Comparison of ENCODE assay signal across 7 mouse cellular contexts in genomic region chr11:49847811-49848078, GRCm38 (mm10). TPM values are rescaled to one million over a fixed set of nuclear protein-coding genes. Genes with fewer than 3 reads are reported as not detected.
DNase-seq lines count a peak whose midpoint lies in the region; ATAC-seq lines count a peak whose summit lies in the region.

No protein-coding gene starts in this region.

- H3K36me3 ChIP-seq in megakaryocyte, embryonic 14.5 days (replicated peaks; ENCODE audit: low read length): peaks cover 25% of the 10 kb centered on the region
- no peaks in the 10 kb centered on the region; the same call in 1 of the 2 replicates for H3K36me3 ChIP-seq in forebrain, embryonic 13.5 days (ENCODE audit: poor library complexity, severe bottlenecking)
- peaks cover 8% of the 10 kb centered on the region for H3K36me3 ChIP-seq in limb, embryonic 15.5 days
- no peaks in the 10 kb centered on the region for H3K36me3 ChIP-seq in stomach, embryonic 16.5 days (ENCODE audit: control insufficient read depth, insufficient read depth, low read length)

- H3K9me3 ChIP-seq in megakaryocyte, embryonic 14.5 days: no peaks in the 10 kb centered on the region
- H3K9me3 ChIP-seq in forebrain, embryonic 13.5 days (replicated peaks): no peaks in the 10 kb centered on the region
- H3K9me3 ChIP-seq in limb, embryonic 15.5 days: no peaks in the 10 kb centered on the region
- H3K9me3 ChIP-seq in stomach, embryonic 16.5 days (replicated peaks; ENCODE audit: control insufficient read depth, low read length): no peaks in the 10 kb centered on the region

- DNase-seq in layer of hippocampus, adult 18-20 months (ENCODE audit: low spot score in 2 of 2): no peak
- no peak for DNase-seq in left cerebral cortex, postnatal 36 days (ENCODE audit: low spot score in 2 of 2)

- H3K4me3 ChIP-seq in megakaryocyte, embryonic 14.5 days (replicated peaks): peak overlapping the region; percentile 96
- H3K4me3 ChIP-seq in forebrain, embryonic 13.5 days: peak overlapping the region; percentile 90
- peak overlapping the region; percentile 94 for H3K4me3 ChIP-seq in limb, embryonic 15.5 days
- peak overlapping the region; percentile 88 for H3K4me3 ChIP-seq in stomach, embryonic 16.5 days (replicated peaks; ENCODE audit: low read length)

- no peaks in the 10 kb centered on the region for H3K27me3 ChIP-seq in megakaryocyte, embryonic 14.5 days (replicated peaks)
- H3K27me3 ChIP-seq in forebrain, embryonic 13.5 days: no peaks in the 10 kb centered on the region
- H3K27me3 ChIP-seq in limb, embryonic 15.5 days: no peaks in the 10 kb centered on the region
- H3K27me3 ChIP-seq in stomach, embryonic 16.5 days (ENCODE audit: control insufficient read depth, insufficient read depth, low read length): no peaks in the 10 kb centered on the region

- ATAC-seq in megakaryocyte, adult 5-6 weeks (ENCODE audit: poor library complexity, severe bottlenecking): no peak
- no peak for ATAC-seq in forebrain, embryonic 13.5 days
- no peak for ATAC-seq in limb, embryonic 15.5 days (ENCODE audit: insufficient number of reproducible peaks, low FRiP score, low TSS enrichment, low read depth)
- ATAC-seq in stomach, embryonic 16.5 days (ENCODE audit: insufficient read depth, low FRiP score): no peak

- H3K4me2 ChIP-seq in forebrain, embryonic 13.5 days: peak overlapping the region; percentile 86
- peak overlapping the region; percentile 61 for H3K4me2 ChIP-seq in limb, embryonic 15.5 days
- peak overlapping the region; percentile 87 for H3K4me2 ChIP-seq in stomach, embryonic 16.5 days (ENCODE audit: low read depth, low read length)

- peaks cover 73% of the 10 kb centered on the region for H3K4me1 ChIP-seq in megakaryocyte, embryonic 14.5 days
- peaks cover 28% of the 10 kb centered on the region for H3K4me1 ChIP-seq in forebrain, embryonic 13.5 days
- peaks cover 20% of the 10 kb centered on the region for H3K4me1 ChIP-seq in limb, embryonic 15.5 days
- H3K4me1 ChIP-seq in stomach, embryonic 16.5 days (ENCODE audit: control insufficient read depth, insufficient read depth, low read length): peaks cover 21% of the 10 kb centered on the region

- H3K9ac ChIP-seq in forebrain, embryonic 13.5 days: peak overlapping the region; percentile 94
- peak overlapping the region; percentile 78; the same call in 1 of the 2 replicates for H3K9ac ChIP-seq in limb, embryonic 15.5 days
- H3K9ac ChIP-seq in stomach, embryonic 16.5 days (ENCODE audit: low read length): peak overlapping the region; percentile 92; the same call in 1 of the 2 replicates

- 63% methylated on average over 2 of the region's 2 CpGs for WGBS in forebrain, embryonic 13.5 days
- WGBS in limb, embryonic 15.5 days: 83% methylated on average over 2 of the region's 2 CpGs
- 63% methylated on average over 2 of the region's 2 CpGs for WGBS in stomach, embryonic 16.5 days

- no peak overlapping the region for H3K27ac ChIP-seq in forebrain, embryonic 13.5 days
- H3K27ac ChIP-seq in limb, embryonic 15.5 days: no peak overlapping the region
- no peak overlapping the region for H3K27ac ChIP-seq in stomach, embryonic 16.5 days (ENCODE audit: low read length)

- intact Hi-C loops in left cerebral cortex, postnatal 36 days (cut with DNase I): loop anchor here (5.0 kb wide), 3 partner anchors 120 to 195 kb away; partner anchors contain the start of gene Cnot6

RNA-seq across cellular contexts. Expression of gene Mapk9, which starts 1.2 kb away (rescaled TPM):
- 3.2 and 7.6 TPM in 2 replicates for polyA plus RNA-seq in megakaryocyte, embryonic 14.5 days (2012; ENCODE audit: insufficient read depth, low replicate concordance)
- total RNA-seq in megakaryocyte, adult 5-6 weeks (2015): 27.4 and 32.4 TPM in 2 replicates
- total RNA-seq in megakaryocyte, adult 5-6 weeks (2017): 37.8 and 44.9 TPM in 2 replicates
- 33.1 and 33.2 TPM in 2 replicates for polyA plus RNA-seq in forebrain, embryonic 13.5 days (2015; fragmentation: Nextera tagmentation; extraction: Ambion mirVana)
- 31.6 and 33.2 TPM in 2 replicates for polyA plus RNA-seq in limb, embryonic 15.5 days (2015; fragmentation: Nextera tagmentation; extraction: Ambion mirVana)
- 26.5 and 31.1 TPM in 2 replicates for polyA plus RNA-seq in stomach, embryonic 16.5 days (2015; fragmentation: Nextera tagmentation; extraction: Ambion mirVana)
- 100 to 1,000 TPM; 151 to 155 TPM for total RNA-seq in layer of hippocampus, adult 18-20 months (2021)
- total RNA-seq in left cerebral cortex, postnatal 36 days (2021): 100 to 1,000 TPM; 215 to 223 TPM

RNA-seq across cellular contexts. Expression of gene Gfpt2, which starts 53.8 kb away (rescaled TPM):
- not detected in 2 replicates for polyA plus RNA-seq in megakaryocyte, embryonic 14.5 days (2012; ENCODE audit: insufficient read depth, low replicate concordance)
- total RNA-seq in megakaryocyte, adult 5-6 weeks (2015): not detected in 2 replicates
- total RNA-seq in megakaryocyte, adult 5-6 weeks (2017): 0.11 and 0.28 TPM in 2 replicates
- polyA plus RNA-seq in forebrain, embryonic 13.5 days (2015; fragmentation: Nextera tagmentation; extraction: Ambion mirVana): 6.9 and 7.0 TPM in 2 replicates
- 32.0 and 34.3 TPM in 2 replicates for polyA plus RNA-seq in limb, embryonic 15.5 days (2015; fragmentation: Nextera tagmentation; extraction: Ambion mirVana)
- 9.4 and 9.6 TPM in 2 replicates for polyA plus RNA-seq in stomach, embryonic 16.5 days (2015; fragmentation: Nextera tagmentation; extraction: Ambion mirVana)
- total RNA-seq in layer of hippocampus, adult 18-20 months (2021): 1 to 10 TPM; 4.2 to 4.6 TPM
- total RNA-seq in left cerebral cortex, postnatal 36 days (2021): 1 to 10 TPM; 7.6 to 8.0 TPM

RNA-seq across cellular contexts. Expression of gene Rasgef1c, which starts 53.9 kb away (rescaled TPM):
- not detected in 2 replicates for polyA plus RNA-seq in megakaryocyte, embryonic 14.5 days (2012; ENCODE audit: insufficient read depth, low replicate concordance)
- 0.13 and 0.27 TPM in 2 replicates for total RNA-seq in megakaryocyte, adult 5-6 weeks (2015)
- not detected in 2 replicates for total RNA-seq in megakaryocyte, adult 5-6 weeks (2017)
- polyA plus RNA-seq in forebrain, embryonic 13.5 days (2015; fragmentation: Nextera tagmentation; extraction: Ambion mirVana): 5.7 and 6.3 TPM in 2 replicates
- polyA plus RNA-seq in limb, embryonic 15.5 days (2015; fragmentation: Nextera tagmentation; extraction: Ambion mirVana): 0.76 and 1.4 TPM in 2 replicates
- polyA plus RNA-seq in stomach, embryonic 16.5 days (2015; fragmentation: Nextera tagmentation; extraction: Ambion mirVana): 0.40 and 0.50 TPM in 2 replicates
- total RNA-seq in layer of hippocampus, adult 18-20 months (2021): 1 to 10 TPM; 1.8 to 2.1 TPM
- total RNA-seq in left cerebral cortex, postnatal 36 days (2021): 10 to 100 TPM; 36.6 to 46.1 TPM
